In the genomic region with DNA sequence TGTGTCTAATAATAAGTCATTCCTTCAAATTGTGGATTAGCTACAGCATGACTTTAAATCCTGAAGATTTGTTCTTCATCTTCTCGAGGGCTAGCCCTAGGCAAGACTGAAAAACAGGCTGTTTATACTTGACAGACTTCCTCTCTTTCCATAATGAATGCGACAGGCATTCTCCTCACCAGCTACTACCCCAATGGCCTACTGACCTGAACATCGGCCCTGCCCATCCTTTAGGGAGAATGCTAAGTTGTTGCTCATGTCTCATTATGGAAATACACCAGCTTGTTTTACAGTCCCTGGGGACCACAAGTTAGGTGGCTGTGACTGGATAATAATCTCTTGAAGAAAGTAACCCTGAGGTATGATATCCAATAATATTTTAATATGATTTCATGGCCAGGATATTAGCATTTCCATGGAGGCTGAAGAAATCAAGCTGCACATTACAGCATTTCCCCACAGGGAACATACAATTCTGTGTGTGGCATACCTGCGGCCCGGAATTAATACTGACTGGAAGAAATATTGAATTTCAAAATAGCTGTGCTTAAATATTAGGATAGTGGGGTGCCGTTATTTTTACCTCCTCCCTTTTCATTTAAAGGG, we compare ENCODE assay signal across 25 mouse cellular contexts.
"Had no signal": no experiment of that assay in that cellular context is flagged by ENCODE, and none has a peak within 500 bp of the region (broad histone marks: within the 10 kb centered on the region; RNA-seq: fewer than 3 reads in every experiment).

No protein-coding gene starts in this region.

- DNase-seq: kidney, adult 18-20 months; kidney, adult 9 months; kidney, postnatal 14 days; kidney, postnatal 4 days; layer of hippocampus, adult 9-11 months; liver; lung, adult 18-20 months; lung, postnatal 10 days; lung, postnatal 36 days; right cerebral cortex, adult 18-20 months; right cerebral cortex, postnatal 14 days; right cerebral cortex, postnatal 4 days; thymus, adult 2 months; thymus, postnatal 25 days had no signal

- ATAC-seq: intestine, embryonic 16.5 days; liver, embryonic 12.5 days had no signal

- H3K4me2 ChIP-seq: limb, embryonic 13.5 days; liver, embryonic 12.5 days; liver, embryonic 15.5 days; lung, embryonic 15.5 days; neural tube, embryonic 12.5 days; neural tube, embryonic 15.5 days had no signal

- H3K9ac ChIP-seq: limb, embryonic 13.5 days; liver, embryonic 12.5 days; liver, embryonic 15.5 days; lung, embryonic 15.5 days; neural tube, embryonic 12.5 days; neural tube, embryonic 15.5 days had no signal

- H3K36me3 ChIP-seq: limb, embryonic 10.5 days; limb, embryonic 13.5 days; liver, embryonic 12.5 days; liver, embryonic 15.5 days; lung, embryonic 15.5 days; neural tube, embryonic 12.5 days; neural tube, embryonic 15.5 days had no signal

- H3K27me3 ChIP-seq: limb, embryonic 13.5 days; liver, embryonic 12.5 days; liver, embryonic 15.5 days; lung, embryonic 15.5 days; megakaryocyte, embryonic 14.5 days; neural tube, embryonic 12.5 days; neural tube, embryonic 15.5 days had no signal

- H3K27ac ChIP-seq: layer of hippocampus, adult 2 months; limb, embryonic 10.5 days; limb, embryonic 13.5 days; liver, embryonic 12.5 days; liver, embryonic 15.5 days; lung, embryonic 15.5 days; neural tube, embryonic 12.5 days; neural tube, embryonic 15.5 days; stomach, postnatal 0 days had no signal

- H3K4me1 ChIP-seq: limb, embryonic 10.5 days; limb, embryonic 13.5 days; liver, embryonic 12.5 days; liver, embryonic 15.5 days; lung, embryonic 15.5 days; megakaryocyte, embryonic 14.5 days; neural tube, embryonic 12.5 days; neural tube, embryonic 15.5 days had no signal

- H3K9me3 ChIP-seq: limb, embryonic 10.5 days; limb, embryonic 13.5 days; liver, embryonic 12.5 days; liver, embryonic 15.5 days; lung, embryonic 15.5 days; neural tube, embryonic 12.5 days; neural tube, embryonic 15.5 days had no signal

- H3K4me3 ChIP-seq: layer of hippocampus, adult 2 months; limb, embryonic 10.5 days; limb, embryonic 13.5 days; liver, embryonic 12.5 days; liver, embryonic 15.5 days; lung, embryonic 15.5 days; megakaryocyte, embryonic 14.5 days; neural tube, embryonic 12.5 days; neural tube, embryonic 15.5 days had no signal
